Mouse (Mus musculus) adrenal gland (tissue): ENCODE results near the gene Copg2.

ENCODE experiments used
- intact Hi-C: fragments of 180-260 bp; cut with DNase I; formaldehyde crosslinking; loops from one replicate; pipeline ENCODE4 v1.15.1; 2025
- long read RNA-seq, 2 experiments: library from polyadenylated mRNA; unstranded; transcript quantifications; one replicate each; pipeline ENCODE4 v2.0.0; 2020; ENCODE audit warnings: borderline replicate concordance in 1 of 2; ENCODE audit not compliant: insufficient replicate concordance in 1 of 2

Copg2 gene
- long read RNA-seq, experiment 1, partial matches to known transcripts = 4 of 5 reads
- long read RNA-seq, experiment 1, other reads (novel, unspliced or antisense) = 0 of 5 reads
- long read RNA-seq, experiment 2, partial matches to known transcripts = 6 of 7 reads
- long read RNA-seq, experiment 2, other reads (novel, unspliced or antisense) = 0 of 7 reads

GRCm38 (mm10) chr6:30896195-30896985 lies at the start of gene Copg2:
Copg2 (minus strand) TSS chr6:30896794.
- intact Hi-C loops = no loop called here

GRCm38 (mm10) chr6:30939264-30939663 lies 42.7 kb upstream of the Copg2 start:
- intact Hi-C loops = no loop called here

GRCm38 (mm10) chr6:30922821-30923220 lies 26.2 kb upstream of the Copg2 start:
- intact Hi-C loops = no loop called here

- intact Hi-C loops = no loop called here
Observed at GRCm38 (mm10) chr6:30921826-30922225, 25.2 kb upstream of the Copg2 start.

- intact Hi-C loops = no loop called here
Observed at GRCm38 (mm10) chr6:30920834-30921675, 24.5 kb upstream of the Copg2 start.

GRCm38 (mm10) chr6:30915473-30915872 lies 18.9 kb upstream of the Copg2 start, which contains the start of gene Tsga13:
Tsga13 (minus strand) TSS chr6:30915573.
- intact Hi-C loops = no loop called here

- intact Hi-C loops = no loop called here
Observed at GRCm38 (mm10) chr6:30907970-30908369, 11.4 kb upstream of the Copg2 start.

- intact Hi-C loops = no loop called here
Observed at GRCm38 (mm10) chr6:30904911-30905310, 8.3 kb upstream of the Copg2 start.

- intact Hi-C loops = no loop called here
Observed at GRCm38 (mm10) chr6:30904033-30904432, 7.4 kb upstream of the Copg2 start.

- intact Hi-C loops = no loop called here
Observed at GRCm38 (mm10) chr6:30897520-30897919, 926 bp upstream of the Copg2 start.

GRCm38 (mm10) chr6:30896986-30897327 lies 363 bp upstream of the Copg2 start:
- intact Hi-C loops = no loop called here

- intact Hi-C loops = no loop called here
Observed at GRCm38 (mm10) chr6:30895819-30896194, 787 bp downstream of the Copg2 start.

- intact Hi-C loops = no loop called here
Observed at GRCm38 (mm10) chr6:30893081-30893480, 3.5 kb downstream of the Copg2 start.

GRCm38 (mm10) chr6:30891761-30892160 lies 4.8 kb downstream of the Copg2 start:
- intact Hi-C loops = no loop called here

- intact Hi-C loops = no loop called here
Observed at GRCm38 (mm10) chr6:30884856-30885255, 11.7 kb downstream of the Copg2 start.

GRCm38 (mm10) chr6:30883491-30883890 lies 13.1 kb downstream of the Copg2 start:
- intact Hi-C loops = no loop called here

GRCm38 (mm10) chr6:30876661-30877060 lies 19.9 kb downstream of the Copg2 start:
- intact Hi-C loops = no loop called here

GRCm38 (mm10) chr6:30866501-30866900 lies 30.1 kb downstream of the Copg2 start:
- intact Hi-C loops = no loop called here

GRCm38 (mm10) chr6:30865031-30865678 lies 31.4 kb downstream of the Copg2 start:
- intact Hi-C loops = no loop called here

- intact Hi-C loops = no loop called here
Observed at GRCm38 (mm10) chr6:30855956-30856355, 40.6 kb downstream of the Copg2 start.

GRCm38 (mm10) chr6:30855205-30855604 lies 41.4 kb downstream of the Copg2 start:
- intact Hi-C loops = no loop called here

- intact Hi-C loops = no loop called here
Observed at GRCm38 (mm10) chr6:30849818-30850217, 46.8 kb downstream of the Copg2 start.
